Mouse (Mus musculus) kidney, postnatal 25 days (tissue): ENCODE data around the gene Rbms3.

Experiments used
- DNase-seq, 2 experiments: peaks; one replicate each; pipeline ENCODE4 v3.0.0; 2021; ENCODE audit warnings: mixed read lengths in 2 of 2

The Rbms3 gene

GRCm38 (mm10) chr9:117091253-117092176 is 538.2 kb downstream of the Rbms3 start:
- no peak for DNase-seq

GRCm38 (mm10) chr9:117089409-117090147 is 540.1 kb downstream of the Rbms3 start:
- peak; percentile 86 to 87 for DNase-seq

GRCm38 (mm10) chr9:117088309-117088708 is 541.4 kb downstream of the Rbms3 start:
- no peak for DNase-seq

- DNase-seq: no peak
These were observed 544.0 kb downstream of the Rbms3 start for GRCm38 (mm10) chr9:117085706-117086105.

- DNase-seq: no peak
These were observed 545.2 kb downstream of the Rbms3 start for GRCm38 (mm10) chr9:117084471-117084870.

GRCm38 (mm10) chr9:117079471-117079870 is 550.2 kb downstream of the Rbms3 start:
- no peak for DNase-seq

- DNase-seq: no peak
These were observed 552.2 kb downstream of the Rbms3 start for GRCm38 (mm10) chr9:117077548-117077947.

- no peak for DNase-seq
These were observed 552.9 kb downstream of the Rbms3 start for GRCm38 (mm10) chr9:117076785-117077184.

GRCm38 (mm10) chr9:117072433-117073099 is 557.1 kb downstream of the Rbms3 start:
- no peak for DNase-seq

- no peak for DNase-seq
These were observed 559.1 kb downstream of the Rbms3 start for GRCm38 (mm10) chr9:117070616-117071015.

- DNase-seq: no peak
These were observed 560.5 kb downstream of the Rbms3 start for GRCm38 (mm10) chr9:117069232-117069631.

GRCm38 (mm10) chr9:117067703-117068419 is 561.9 kb downstream of the Rbms3 start:
- peak; percentile 58 to 70 for DNase-seq

GRCm38 (mm10) chr9:117066502-117066901 is 563.2 kb downstream of the Rbms3 start:
- no peak for DNase-seq

GRCm38 (mm10) chr9:117065601-117066000 is 564.1 kb downstream of the Rbms3 start:
- no peak for DNase-seq

- DNase-seq: no peak
These were observed 570.1 kb downstream of the Rbms3 start for GRCm38 (mm10) chr9:117059586-117059985.

GRCm38 (mm10) chr9:117059135-117059534 is 570.6 kb downstream of the Rbms3 start:
- DNase-seq: no peak

- no peak for DNase-seq
These were observed 577.8 kb downstream of the Rbms3 start for GRCm38 (mm10) chr9:117051935-117052334.

GRCm38 (mm10) chr9:117048641-117049040 is 581.1 kb downstream of the Rbms3 start:
- DNase-seq: no peak

GRCm38 (mm10) chr9:117041993-117042366 is 587.7 kb downstream of the Rbms3 start:
- no peak for DNase-seq

- DNase-seq: no peak
These were observed 588.3 kb downstream of the Rbms3 start for GRCm38 (mm10) chr9:117041291-117041992.

GRCm38 (mm10) chr9:117039941-117040453 is 589.7 kb downstream of the Rbms3 start:
- peak in 1 of 2 experiments; percentile 71 for DNase-seq

GRCm38 (mm10) chr9:117032690-117033089 is 597.0 kb downstream of the Rbms3 start:
- DNase-seq: no peak
